Mouse (Mus musculus) MEL-GATA-1-ER (cell line): ENCODE results near the gene Rhot1.

Experiments
- DNase-seq: peaks from one replicate; pipeline ENCODE4 v3.0.0-alpha.2; 2012; ENCODE audit warnings: low read depth; ENCODE audit errors: extremely low read depth

Rhot1 gene

GRCm38 (mm10) chr11:80287150-80287549 lies 78.3 kb downstream of the Rhot1 start:
- DNase-seq: peak; percentile 30

- DNase-seq: no peak
These were observed 81.1 kb downstream of the Rhot1 start for GRCm38 (mm10) chr11:80289701-80290445.

GRCm38 (mm10) chr11:80291004-80291403 lies 82.2 kb downstream of the Rhot1 start:
- DNase-seq: no peak

- no peak for DNase-seq
These were observed 83.6 kb downstream of the Rhot1 start for GRCm38 (mm10) chr11:80292463-80292862.

- DNase-seq: no peak
These were observed 86.2 kb downstream of the Rhot1 start for GRCm38 (mm10) chr11:80295066-80295465.

- no peak for DNase-seq
These were observed 87.0 kb downstream of the Rhot1 start for GRCm38 (mm10) chr11:80295785-80296184.

- DNase-seq: no peak
These were observed 90.9 kb downstream of the Rhot1 start for GRCm38 (mm10) chr11:80299513-80300235.

GRCm38 (mm10) chr11:80300551-80301315 lies 91.9 kb downstream of the Rhot1 start, which contains the start of gene Rhbdl3:
Gene Rhbdl3 (plus strand): TSS chr11:80300912.
- DNase-seq: no peak

- no peak for DNase-seq
These were observed 92.7 kb downstream of the Rhot1 start for GRCm38 (mm10) chr11:80301316-80302045.

- no peak for DNase-seq
These were observed 93.2 kb downstream of the Rhot1 start for GRCm38 (mm10) chr11:80302046-80302390.

GRCm38 (mm10) chr11:80302536-80302935 lies 93.7 kb downstream of the Rhot1 start:
- DNase-seq: peak; percentile 58

GRCm38 (mm10) chr11:80303746-80304145 lies 94.9 kb downstream of the Rhot1 start:
- no peak for DNase-seq

GRCm38 (mm10) chr11:80304846-80305245 lies 96.0 kb downstream of the Rhot1 start:
- DNase-seq: no peak

GRCm38 (mm10) chr11:80308537-80308936 lies 99.7 kb downstream of the Rhot1 start:
- DNase-seq: no peak

GRCm38 (mm10) chr11:80311271-80311670 lies 102.5 kb downstream of the Rhot1 start:
- DNase-seq: no peak

GRCm38 (mm10) chr11:80312049-80312448 lies 103.2 kb downstream of the Rhot1 start:
- no peak for DNase-seq

- no peak for DNase-seq
These were observed 103.7 kb downstream of the Rhot1 start for GRCm38 (mm10) chr11:80312565-80312964.

GRCm38 (mm10) chr11:80313462-80313861 lies 104.6 kb downstream of the Rhot1 start:
- DNase-seq: no peak

- DNase-seq: no peak
These were observed 105.1 kb downstream of the Rhot1 start for GRCm38 (mm10) chr11:80313944-80314343.

- no peak for DNase-seq
These were observed 107.2 kb downstream of the Rhot1 start for GRCm38 (mm10) chr11:80315743-80316639.
